Mouse (Mus musculus) CH12.LX (cell line): ENCODE measurements at regions not wholly inside any gene's neighbourhood (a gene's known extent, or its start where the extent isn't known, plus 50 kb on each side); places are given as distances from the start of the nearest gene placed in this dataset.

ENCODE experiments used
- DNase-seq: peaks from one replicate; pipeline ENCODE4 v3.0.0-alpha.2; 2013; ENCODE audit errors: extremely low read depth
- H3K27ac ChIP-seq: 2 replicates; pipeline ENCODE4 v1.5.1; 2012; ENCODE audit warnings: low read depth, mild to moderate bottlenecking, control low read depth, moderate library complexity; ENCODE audit not compliant: insufficient read depth
- H3K27me3 ChIP-seq: replicated peaks from 2 replicates; pipeline ENCODE3; 2012; ENCODE audit warnings: inconsistent platforms
- H3K36me3 ChIP-seq, 2 experiments: replicated peaks in 1 of 2; 2 replicates each; pipeline versions ENCODE3 to v1.6.1; 2012; ENCODE audit warnings: inconsistent platforms in 1 of 2, low read length in 1 of 2, mild to moderate bottlenecking in 1 of 2, mixed read lengths in 1 of 2, moderate library complexity in 1 of 2; ENCODE audit not compliant: control insufficient read depth in 1 of 2, insufficient read depth in 1 of 2
- H3K4me1 ChIP-seq, 2 experiments: 2 replicates each; pipeline ENCODE4 v1.6.1; 2012; ENCODE audit warnings: inconsistent platforms in 1 of 2, moderate library complexity in 1 of 2; ENCODE audit not compliant: insufficient read depth in 2 of 2, control insufficient read depth in 1 of 2
- H3K4me2 ChIP-seq: 2 replicates; pipeline ENCODE4 v1.6.1; 2012; ENCODE audit warnings: low read depth, mild to moderate bottlenecking, control low read depth; ENCODE audit not compliant: poor library complexity, insufficient read depth, severe bottlenecking
- H3K4me3 ChIP-seq, 3 experiments: fragments of 150-350 bp in 1 of 3; sonication (generic) in 1 of 3; replicated peaks in 1 of 3; 2 replicates each; pipeline versions ENCODE3 to v1.5.1; 2011 to 2012; ENCODE audit warnings: low read depth in 2 of 3, low read length in 2 of 3, mild to moderate bottlenecking in 2 of 3, moderate library complexity in 2 of 3, control low read depth in 1 of 3, improper control_type of control experiment in 1 of 3, inconsistent platforms in 1 of 3, mixed read lengths in 1 of 3; ENCODE audit not compliant: poor library complexity in 1 of 3
- H3K79me2 ChIP-seq: replicated peaks from 2 replicates; pipeline ENCODE4 v1.6.1; 2012; ENCODE audit warnings: mild to moderate bottlenecking, moderate library complexity; ENCODE audit not compliant: control insufficient read depth, poor library complexity, insufficient read depth, severe bottlenecking; ENCODE audit errors: extremely low read depth
- H3K9ac ChIP-seq: 2 replicates; pipeline ENCODE4 v1.6.1; 2012; ENCODE audit warnings: low read depth, mild to moderate bottlenecking, control low read depth, moderate library complexity; ENCODE audit not compliant: insufficient read depth
- H3K9me3 ChIP-seq: replicated peaks from 2 replicates; pipeline ENCODE3; 2012; ENCODE audit warnings: low read length, inconsistent platforms, mixed read lengths
- CHD1 ChIP-seq: IDR thresholded peaks from 2 replicates; pipeline ENCODE4 v1.6.1; 2012; ENCODE audit warnings: low read depth, low read length, improper control_type of control experiment, inconsistent platforms
- CTCF ChIP-seq, 2 experiments: IDR thresholded peaks in 1 of 2; conservative IDR thresholded peaks in 1 of 2; 2 replicates each; pipeline ENCODE4 v1.5.1; 2011 to 2012; ENCODE audit warnings: low read depth in 2 of 2, low read length in 2 of 2, improper control_type of control experiment in 1 of 2, inconsistent platforms in 1 of 2, mild to moderate bottlenecking in 1 of 2, moderate library complexity in 1 of 2
- ELF1 ChIP-seq: IDR thresholded peaks from 2 replicates; pipeline ENCODE4 v1.6.1; 2014; ENCODE audit warnings: low read depth, mild to moderate bottlenecking, inconsistent platforms, low read length, improper control_type of control experiment
- ETS1 ChIP-seq: conservative IDR thresholded peaks from 2 replicates; pipeline ENCODE4 v1.6.1; 2012; ENCODE audit warnings: low read depth, mild to moderate bottlenecking, inconsistent platforms, low read length, improper control_type of control experiment, moderate library complexity
- HCFC1 ChIP-seq: IDR thresholded peaks from 2 replicates; pipeline ENCODE4 v1.6.1; 2012; ENCODE audit warnings: low read depth, mild to moderate bottlenecking, inconsistent platforms, low read length, improper control_type of control experiment
- JUN ChIP-seq: IDR thresholded peaks from 2 replicates; pipeline ENCODE4 v1.6.1; 2011; ENCODE audit warnings: low read depth, mild to moderate bottlenecking, low read length, improper control_type of control experiment, moderate library complexity; ENCODE audit not compliant: insufficient read depth
- JUND ChIP-seq: conservative IDR thresholded peaks from 2 replicates; pipeline ENCODE4 v1.6.1; 2011; ENCODE audit warnings: low read depth, low read length, improper control_type of control experiment
- MAFK ChIP-seq: IDR thresholded peaks from 2 replicates; pipeline ENCODE4 v1.6.1; 2011; ENCODE audit warnings: low read length, improper control_type of control experiment; ENCODE audit not compliant: insufficient replicate concordance
- NRF1 ChIP-seq: IDR thresholded peaks from 2 replicates; pipeline ENCODE4 v1.6.1; 2014; ENCODE audit warnings: low read depth, mild to moderate bottlenecking, inconsistent platforms, low read length, improper control_type of control experiment, moderate library complexity
- POLR2A ChIP-seq: IDR thresholded peaks from 2 replicates; pipeline ENCODE4 v1.6.1; 2011; ENCODE audit warnings: low read depth, mild to moderate bottlenecking, improper control_type of control experiment, low read length
- RAD21 ChIP-seq: IDR thresholded peaks from 2 replicates; pipeline ENCODE4 v1.6.1; 2011; ENCODE audit warnings: low read depth, mild to moderate bottlenecking, low read length, improper control_type of control experiment, moderate library complexity
- RCOR1 ChIP-seq: conservative IDR thresholded peaks from 2 replicates; pipeline ENCODE4 v1.6.1; 2012; ENCODE audit warnings: low read depth, mild to moderate bottlenecking, inconsistent platforms, low read length, improper control_type of control experiment
- ZC3H11A ChIP-seq: IDR thresholded peaks from 2 replicates; pipeline ENCODE4 v1.6.1; 2012; ENCODE audit warnings: low read depth, mild to moderate bottlenecking, inconsistent platforms, low read length, improper control_type of control experiment
- ZNF384 ChIP-seq: IDR thresholded peaks from 2 replicates; pipeline ENCODE4 v1.6.1; 2012; ENCODE audit warnings: low read depth, low read length, improper control_type of control experiment, inconsistent platforms
- dilution Hi-C: fragments of 300-500 bp; cut with MboI; formaldehyde crosslinking; loops from 2 replicates; pipeline ENCODE4 v1.14.3; 2020; ENCODE audit warnings: low sequenced_read_pairs; ENCODE audit not compliant: extremely low pct_unique_long_range_greater_than_20kb, extremely low pct_ligation_motif_present
- in situ Hi-C: fragments of 300-500 bp; cut with MboI; formaldehyde crosslinking; loops from 3 replicates; pipeline ENCODE4 v1.14.3; 2019; ENCODE audit warnings: low sequenced_read_pairs, low pct_ligation_motif_present, low pct_unique_long_range_greater_than_20kb, mixed read lengths

GRCm38 (mm10) chr17:87566996-87567395, 68.8 kb upstream of the Epcam start:
- no peaks in the 10 kb centered on the region for H3K79me2 ChIP-seq
- no peak overlapping the region for H3K4me3 ChIP-seq
- H3K9ac ChIP-seq = no peak overlapping the region
- H3K4me1 ChIP-seq = peaks cover 6 to 37% of the 10 kb centered on the region in 2 experiments
- no peak for TF ChIP-seq CTCF (conservative IDR thresholded peaks at IDR 0.05 in 1 of 2, IDR thresholded peaks at IDR 0.05 in 1 of 2; ENCODE audit: low read depth in 2 of 2, low read length in 2 of 2)
- no peak for TF ChIP-seq POLR2A
- no peak for TF ChIP-seq ZC3H11A
- no peak for TF ChIP-seq ELF1
- TF ChIP-seq JUND = no peak
- TF ChIP-seq HCFC1 = no peak
- TF ChIP-seq JUN = no peak
- no peak for TF ChIP-seq MAFK
- no peak for TF ChIP-seq CHD1
- TF ChIP-seq, all 38 proteins: peak for 0
- Histone ChIP-seq H3K27me3 (no peaks in the 10 kb centered on the region), H3K4me2 (no peak overlapping the region), H3K27ac (no peak overlapping the region), H3K36me3 (no peaks in the 10 kb centered on the region), H3K9me3 (no peaks in the 10 kb centered on the region)
- dilution Hi-C loops = no loop called here
- no peak for DNase-seq
- in situ Hi-C loops = loop anchor here (5.0 to 25.0 kb wide), 3 partner anchors 35 to 655 kb away; partner anchors contain the start of gene Tmem247

- H3K27me3 ChIP-seq = no peaks in the 10 kb centered on the region
- H3K79me2 ChIP-seq = no peaks in the 10 kb centered on the region
- H3K4me3 ChIP-seq = no peak overlapping the region
- no peak for TF ChIP-seq ETS1
- TF ChIP-seq ZNF384 = peak; percentile 78; the same call in 1 of the 2 replicates
- peaks cover 6 to 37% of the 10 kb centered on the region in 2 experiments for H3K4me1 ChIP-seq
- no peak overlapping the region for H3K4me2 ChIP-seq
- no peak overlapping the region for H3K9ac ChIP-seq
- H3K36me3 ChIP-seq = no peaks in the 10 kb centered on the region
- no peak for DNase-seq
- H3K9me3 ChIP-seq = no peaks in the 10 kb centered on the region
- H3K27ac ChIP-seq = no peak overlapping the region
- in situ Hi-C loops = loop anchor here (5.0 to 25.0 kb wide), 3 partner anchors 35 to 655 kb away; partner anchors contain the start of gene Tmem247
- dilution Hi-C loops = no loop called here
Observed at GRCm38 (mm10) chr17:87567475-87567874, 68.3 kb upstream of the Epcam start.

- dilution Hi-C loops = no loop called here
- H3K4me1 ChIP-seq = peaks cover 6 to 37% of the 10 kb centered on the region in 2 experiments
- no peak for DNase-seq
- TF ChIP-seq RAD21 (no peak), RCOR1 (no peak), NRF1 (no peak)
- no peak overlapping the region for H3K4me2 ChIP-seq
- H3K4me3 ChIP-seq = no peak overlapping the region
- H3K27me3 ChIP-seq = peaks cover 1% of the 10 kb centered on the region
- in situ Hi-C loops = loop anchor here (5.0 to 25.0 kb wide), 4 partner anchors 38 to 658 kb away; partner anchors contain the start of gene Tmem247
- no peak overlapping the region for H3K27ac ChIP-seq
- no peaks in the 10 kb centered on the region for H3K79me2 ChIP-seq
- no peak overlapping the region for H3K9ac ChIP-seq
- no peaks in the 10 kb centered on the region for H3K9me3 ChIP-seq
- H3K36me3 ChIP-seq = no peaks in the 10 kb centered on the region
Observed at GRCm38 (mm10) chr17:87569981-87570380, 65.8 kb upstream of the Epcam start.
